Mouse (Mus musculus) forebrain, embryonic 12.5 days (tissue): Measurements from ENCODE around the gene Dhcr7. TPM values are rescaled to one million over a fixed set of nuclear protein-coding genes. Genes with fewer than 3 reads are reported as not detected.

Source experiments
- ATAC-seq: fragments of 200-750 bp; cut with Nextera tagmentation; 2 replicates; pipeline ENCODE4 v1.8.0; 2017; ENCODE audit warnings: moderate TSS enrichment; ENCODE audit not compliant: low FRiP score
- H3K27ac ChIP-seq: fragments of 300-500 bp; sonication (generic); 2 replicates; pipeline ENCODE4 v1.5.1; 2016; ENCODE audit warnings: mild to moderate bottlenecking
- H3K27me3 ChIP-seq: fragments of 300-500 bp; sonication (generic); 2 replicates; pipeline ENCODE4 v1.6.1; 2016; ENCODE audit warnings: mild to moderate bottlenecking
- H3K36me3 ChIP-seq: fragments of 300-500 bp; sonication (generic); replicated peaks from 2 replicates; pipeline ENCODE4 v1.6.1; 2016; ENCODE audit warnings: mild to moderate bottlenecking
- H3K4me1 ChIP-seq: fragments of 300-500 bp; sonication (generic); 2 replicates; pipeline ENCODE4 v1.6.1; 2016
- H3K4me2 ChIP-seq: fragments of 300-500 bp; sonication (generic); 2 replicates; pipeline ENCODE4 v1.6.1; 2016; ENCODE audit warnings: mild to moderate bottlenecking, moderate library complexity
- H3K4me3 ChIP-seq: fragments of 300-500 bp; sonication (generic); replicated peaks from 2 replicates; pipeline ENCODE4 v1.5.1; 2016; ENCODE audit warnings: mild to moderate bottlenecking
- H3K9ac ChIP-seq: fragments of 300-500 bp; sonication (generic); 2 replicates; pipeline ENCODE4 v1.6.1; 2016; ENCODE audit warnings: mild to moderate bottlenecking
- H3K9me3 ChIP-seq: fragments of 300-500 bp; sonication (generic); 2 replicates; pipeline ENCODE4 v1.6.1; 2016
- WGBS: fragments of 180-500 bp; shearing (Covaris S2); methylation state at CpG from one replicate; pipeline ENCODE4 v1.1.7; 2016; 5-methylcytosine and 5-hydroxymethylcytosine counted together
- polyA plus RNA-seq: library from polyadenylated mRNA; unstranded; fragments of >200 nt; fragmentation: Nextera tagmentation; extraction: Ambion mirVana; gene quantifications from 2 replicates; pipeline ENCODE4 v1.2.1, GENCODE M21; 2016

Gene Dhcr7
- polyA plus RNA-seq, 1 experiment from 2014 or later: 62.5 TPM

DNA sequence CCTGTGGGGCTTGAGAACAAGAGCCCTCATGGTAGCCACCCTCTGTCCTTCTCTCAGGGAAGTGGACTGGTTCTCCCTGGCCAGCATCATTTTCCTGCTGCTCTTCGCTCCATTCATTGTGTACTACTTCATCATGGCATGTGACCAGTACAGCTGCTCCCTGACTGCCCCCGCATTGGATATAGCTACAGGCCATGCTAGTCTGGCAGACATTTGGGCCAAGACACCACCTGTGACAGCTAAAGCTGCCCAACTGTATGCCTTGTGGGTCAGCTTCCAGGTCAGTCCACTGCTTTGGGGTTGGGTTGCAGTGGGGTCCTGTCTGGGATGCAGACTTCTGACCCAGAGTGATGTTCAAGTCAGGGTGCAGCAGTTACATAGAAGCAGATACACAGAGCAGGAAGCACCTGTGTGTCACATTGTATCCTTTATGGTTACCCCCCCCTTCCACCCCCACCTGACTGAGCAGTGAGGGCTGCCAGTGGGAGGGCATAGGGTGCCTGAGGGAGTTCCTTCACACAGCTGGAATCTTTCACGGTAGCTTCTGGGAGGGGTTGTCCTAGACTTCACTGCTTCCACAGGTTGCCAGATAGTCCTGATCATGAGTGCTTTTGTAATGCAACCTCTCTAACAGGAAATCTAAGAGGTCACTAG lies 14.9 kb downstream of the Dhcr7 start:
- ATAC-seq: no peak
- H3K27me3 ChIP-seq: no peaks in the 10 kb centered on the region
- H3K27ac ChIP-seq: no peak overlapping the region
- H3K9ac ChIP-seq: no peak overlapping the region
- H3K4me2 ChIP-seq: no peak overlapping the region
- H3K4me3 ChIP-seq: no peak overlapping the region
- H3K36me3 ChIP-seq: peaks cover 66% of the 10 kb centered on the region
- no peaks in the 10 kb centered on the region for H3K9me3 ChIP-seq
- 97% methylated on average over 3 of the region's 3 CpGs for WGBS
- H3K4me1 ChIP-seq: peaks cover 26% of the 10 kb centered on the region

DNA sequence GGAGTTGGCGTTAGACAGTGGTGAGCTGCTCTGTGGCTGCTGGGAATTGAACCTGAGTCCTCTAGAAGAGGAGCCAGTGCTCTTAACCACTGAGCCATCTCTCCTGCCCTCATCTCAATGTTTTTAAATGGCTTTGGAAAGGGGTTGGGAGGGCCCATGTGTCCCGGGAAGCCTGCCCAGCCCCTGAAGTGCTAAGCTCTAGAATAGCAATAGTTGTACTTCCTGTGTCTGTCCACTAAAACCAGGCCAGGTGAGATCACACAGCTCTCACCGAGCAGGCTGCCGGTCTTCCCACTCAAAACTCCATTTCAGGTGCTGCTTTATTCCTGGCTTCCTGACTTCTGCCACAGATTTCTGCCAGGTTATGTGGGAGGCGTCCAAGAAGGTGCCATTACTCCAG lies 17.2 kb downstream of the Dhcr7 start:
- Histone ChIP-seq H3K4me2 (no peak overlapping the region), H3K4me1 (peaks cover 6% of the 10 kb centered on the region; the same call in 1 of the 2 replicates), H3K27me3 (no peaks in the 10 kb centered on the region), H3K9ac (no peak overlapping the region), H3K36me3 (peaks cover 89% of the 10 kb centered on the region), H3K4me3 (no peak overlapping the region), H3K9me3 (no peaks in the 10 kb centered on the region), H3K27ac (no peak overlapping the region)
- 93% methylated on average over 5 of the region's 5 CpGs for WGBS
- ATAC-seq: no peak

DNA sequence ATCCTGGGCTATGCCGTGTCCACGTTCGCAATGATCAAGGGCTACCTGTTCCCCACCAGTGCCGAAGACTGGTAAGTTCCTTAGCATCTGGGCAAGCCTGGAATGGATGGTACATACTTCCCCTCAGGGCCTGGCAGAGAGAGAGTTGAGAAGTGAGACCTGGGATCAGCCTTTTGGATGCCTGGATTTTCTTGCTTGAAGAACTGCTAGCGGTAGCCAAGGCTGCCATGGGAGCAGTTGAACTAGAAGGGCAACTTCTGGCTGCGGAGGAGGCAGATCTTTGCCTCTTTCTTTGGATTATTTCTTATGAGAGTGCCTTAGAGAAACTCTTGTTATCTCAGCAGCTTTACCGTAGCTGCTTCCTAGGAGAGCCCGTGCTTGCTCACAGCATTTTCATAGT lies 18.4 kb downstream of the Dhcr7 start:
- Histone ChIP-seq H3K27ac (no peak overlapping the region), H3K9ac (no peak overlapping the region), H3K9me3 (no peaks in the 10 kb centered on the region), H3K4me1 (no peaks in the 10 kb centered on the region), H3K4me3 (no peak overlapping the region), H3K27me3 (no peaks in the 10 kb centered on the region), H3K36me3 (peaks cover 99% of the 10 kb centered on the region), H3K4me2 (no peak overlapping the region)
- 98% methylated on average over 8 of the region's 8 CpGs for whole genome bisulfite sequencing
- no peak for ATAC-seq

DNA sequence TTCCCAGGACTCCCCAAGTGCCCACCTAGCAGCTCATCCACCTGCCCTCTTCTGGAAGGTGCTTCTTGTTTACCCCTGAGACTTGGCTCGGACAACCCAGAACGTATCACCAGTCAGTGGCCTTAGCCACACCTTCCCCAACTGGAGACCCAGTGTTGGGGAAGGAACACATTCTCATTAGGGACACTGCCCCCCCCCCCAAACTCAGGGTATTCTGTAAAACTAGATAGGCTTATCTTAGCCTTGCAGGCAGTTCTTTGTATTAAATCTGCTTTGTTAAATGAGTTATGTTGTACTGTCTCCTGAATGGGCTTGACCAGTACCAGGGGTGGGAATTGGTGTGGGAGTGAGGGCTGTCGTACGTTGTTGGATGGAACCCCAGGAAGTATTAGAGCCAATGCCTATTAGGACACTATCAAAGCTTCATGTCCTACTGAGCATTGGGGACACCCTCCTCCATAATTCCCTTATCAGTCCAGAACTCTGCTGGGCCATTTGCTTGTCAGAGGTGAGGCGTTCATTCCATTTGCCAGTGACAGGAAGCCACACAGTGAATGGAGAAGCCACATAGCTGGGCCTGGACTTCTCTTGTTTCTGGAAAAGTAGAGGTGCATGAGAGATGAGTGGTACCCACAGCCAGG lies 25.3 kb downstream of the Dhcr7 start:
- H3K4me2 ChIP-seq: no peak overlapping the region
- H3K27ac ChIP-seq: no peak overlapping the region
- no peak overlapping the region for H3K4me3 ChIP-seq
- H3K27me3 ChIP-seq: no peaks in the 10 kb centered on the region
- 94% methylated on average over 5 of the region's 5 CpGs for WGBS
- H3K36me3 ChIP-seq: peaks cover 59% of the 10 kb centered on the region
- no peaks in the 10 kb centered on the region for H3K9me3 ChIP-seq
- H3K9ac ChIP-seq: no peak overlapping the region
- H3K4me1 ChIP-seq: no peaks in the 10 kb centered on the region
- ATAC-seq: no peak

DNA sequence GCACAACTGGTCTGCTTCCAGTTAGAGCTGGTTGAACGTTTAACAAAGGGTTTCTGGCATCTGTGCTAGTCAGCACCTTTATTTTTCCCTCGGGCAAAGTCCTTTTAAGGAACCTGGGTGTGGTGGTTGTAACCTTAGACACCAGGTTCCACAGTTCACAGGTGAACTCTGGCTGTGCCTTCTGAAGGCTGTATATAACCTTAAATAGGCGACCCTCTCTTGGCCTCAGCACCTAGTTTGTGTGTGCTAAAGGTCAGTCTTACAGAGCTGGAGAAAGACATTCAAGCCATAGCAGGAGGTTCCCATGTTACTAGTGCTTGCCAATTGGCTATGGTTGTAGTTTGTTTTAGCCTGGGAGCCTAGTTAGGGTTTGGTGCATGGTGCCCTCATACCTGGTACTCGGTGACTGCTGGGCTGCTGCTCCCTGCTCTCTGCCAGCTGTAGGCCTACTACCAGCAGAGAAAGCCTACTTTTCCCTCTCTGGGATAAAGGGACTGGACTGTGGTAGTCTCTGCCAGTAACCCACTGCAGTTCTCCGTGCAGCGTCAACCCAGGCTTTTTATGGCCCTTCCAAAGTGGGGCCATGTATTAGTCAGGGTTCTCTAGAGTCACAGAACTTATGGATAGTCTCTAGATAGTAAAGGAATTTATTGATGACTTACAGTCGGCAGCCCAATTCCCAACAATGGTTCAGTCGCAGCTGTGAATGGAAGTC lies 26.0 kb downstream of the Dhcr7 start:
- Histone ChIP-seq H3K27ac (no peak overlapping the region), H3K4me3 (no peak overlapping the region), H3K4me2 (no peak overlapping the region), H3K4me1 (no peaks in the 10 kb centered on the region), H3K36me3 (peaks cover 52% of the 10 kb centered on the region), H3K9ac (no peak overlapping the region), H3K9me3 (no peaks in the 10 kb centered on the region), H3K27me3 (no peaks in the 10 kb centered on the region)
- ATAC-seq: no peak
- 92% methylated on average over 8 of the region's 8 CpGs for WGBS

DNA sequence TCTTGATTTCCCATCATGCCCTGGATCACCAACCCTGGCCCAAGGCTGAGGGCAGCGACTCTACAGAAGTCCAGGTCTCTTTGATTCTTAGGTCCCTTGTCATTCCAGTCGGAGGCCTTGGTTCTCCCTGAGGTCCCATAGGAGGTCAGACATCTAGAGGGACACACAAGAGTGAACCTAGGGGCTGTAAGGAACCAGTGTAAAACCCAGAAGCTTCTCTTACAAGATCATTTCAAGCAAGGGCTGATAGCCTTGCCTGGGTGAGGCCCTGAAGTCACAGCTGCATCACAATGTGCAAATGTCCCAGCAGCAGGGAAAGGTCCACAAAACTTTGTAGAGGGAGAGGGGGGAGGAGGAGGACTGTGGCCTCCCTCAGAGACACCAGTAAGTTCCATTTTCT lies 43.6 kb downstream of the Dhcr7 start, which contains the start of gene Gm498:
Gm498 (plus strand) TSS at position 301 of the 400 bp plus-strand sequence.
- Histone ChIP-seq H3K4me3 (no peak within 1 kb of the TSS), H3K36me3 (no peaks in the 10 kb centered on the region), H3K27ac (no peak within 1 kb of the TSS), H3K9ac (no peak within 1 kb of the TSS), H3K27me3 (peaks cover 2% of the 10 kb centered on the region; the same call in 1 of the 2 replicates), H3K4me1 (no peaks in the 10 kb centered on the region), H3K4me2 (no peak within 1 kb of the TSS), H3K9me3 (no peaks in the 10 kb centered on the region)
- no peak for ATAC-seq
- 85% methylated on average over 2 of the region's 2 CpGs for WGBS

DNA sequence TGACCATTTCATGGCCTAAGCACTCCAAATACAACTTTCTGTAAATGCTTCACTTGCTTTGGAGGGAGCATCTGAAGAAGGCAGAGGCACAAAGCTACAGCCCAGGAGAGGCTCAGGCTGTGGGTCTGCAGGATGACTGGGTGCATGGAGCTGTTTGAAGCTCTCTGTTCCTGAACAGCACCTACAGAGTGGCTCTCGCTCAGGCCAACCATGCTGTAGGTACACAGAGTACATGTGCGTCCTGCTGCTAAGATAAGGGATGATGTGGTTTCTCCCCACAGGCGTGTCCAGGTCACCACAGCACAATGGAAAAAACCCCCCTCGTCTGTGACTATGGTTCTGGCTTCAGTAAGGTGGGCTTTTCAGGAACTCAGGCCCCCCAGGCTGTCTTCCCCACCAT lies 45.9 kb downstream of the Dhcr7 start:
- Histone ChIP-seq H3K36me3 (no peaks in the 10 kb centered on the region), H3K4me2 (no peak overlapping the region), H3K27ac (no peak overlapping the region), H3K9ac (no peak overlapping the region), H3K4me1 (no peaks in the 10 kb centered on the region), H3K9me3 (no peaks in the 10 kb centered on the region), H3K27me3 (peaks cover 2% of the 10 kb centered on the region; the same call in 1 of the 2 replicates), H3K4me3 (no peak overlapping the region)
- no peak for ATAC-seq
- 83% methylated on average over 4 of the region's 4 CpGs for WGBS

DNA sequence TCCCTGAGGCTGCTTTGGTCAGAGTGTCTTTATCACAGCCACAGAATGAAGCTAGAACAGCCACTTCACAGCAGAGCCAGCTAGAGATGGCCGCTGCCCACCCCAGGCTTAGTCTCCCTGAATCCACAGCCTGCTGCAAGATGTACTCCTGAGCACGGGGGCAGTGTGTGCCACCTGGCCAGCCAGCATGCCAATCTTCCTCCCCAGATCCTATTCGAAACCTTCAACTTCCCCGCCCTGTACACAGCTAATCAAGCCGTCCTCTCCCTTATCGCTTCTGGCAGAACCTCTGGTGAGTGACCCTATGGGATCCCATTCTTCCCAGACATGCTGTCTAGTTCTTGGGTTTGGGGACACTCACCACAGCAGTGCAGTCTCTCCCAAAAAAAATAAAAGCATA lies 60.8 kb downstream of the Dhcr7 start:
- no peaks in the 10 kb centered on the region for H3K36me3 ChIP-seq
- WGBS: 79% methylated on average over 6 of the region's 6 CpGs

DNA sequence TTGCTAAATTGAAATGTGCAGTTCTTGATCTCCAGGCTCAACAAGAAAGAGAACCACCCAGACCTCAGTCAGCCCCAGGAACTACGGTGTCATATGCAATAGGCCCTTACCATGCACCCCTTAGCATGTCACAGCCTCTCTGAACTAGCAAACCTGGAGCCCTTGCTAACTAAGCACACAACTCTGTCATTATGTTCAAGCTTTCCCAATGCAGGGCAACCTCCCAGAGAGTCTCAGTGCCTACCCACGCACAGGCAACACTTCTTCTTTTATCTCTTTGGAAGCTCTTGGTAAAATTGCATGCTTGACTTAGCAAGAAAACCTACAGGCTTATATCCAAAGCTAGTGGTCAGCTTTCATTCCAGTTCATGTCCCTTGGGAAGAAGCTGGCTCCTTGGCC lies 68.2 kb downstream of the Dhcr7 start:
- H3K27ac ChIP-seq: no peak overlapping the region
- H3K4me2 ChIP-seq: no peak overlapping the region
- no peaks in the 10 kb centered on the region for H3K27me3 ChIP-seq
- no peaks in the 10 kb centered on the region for H3K4me1 ChIP-seq
- no peaks in the 10 kb centered on the region for H3K36me3 ChIP-seq
- no peak for ATAC-seq
- WGBS: 66% methylated on average over 2 of the region's 2 CpGs
- H3K4me3 ChIP-seq: no peak overlapping the region
- no peak overlapping the region for H3K9ac ChIP-seq
- H3K9me3 ChIP-seq: no peaks in the 10 kb centered on the region

More for the DNA sequence above, 60.8 kb downstream of the Dhcr7 start:
- no peak for ATAC-seq
- no peaks in the 10 kb centered on the region for H3K9me3 ChIP-seq
- H3K9ac ChIP-seq: no peak overlapping the region
- no peak overlapping the region for H3K27ac ChIP-seq
- no peaks in the 10 kb centered on the region for H3K4me1 ChIP-seq
- no peaks in the 10 kb centered on the region; the same call in 1 of the 2 replicates for H3K27me3 ChIP-seq
- H3K4me2 ChIP-seq: no peak overlapping the region
- H3K4me3 ChIP-seq: no peak overlapping the region

DNA sequence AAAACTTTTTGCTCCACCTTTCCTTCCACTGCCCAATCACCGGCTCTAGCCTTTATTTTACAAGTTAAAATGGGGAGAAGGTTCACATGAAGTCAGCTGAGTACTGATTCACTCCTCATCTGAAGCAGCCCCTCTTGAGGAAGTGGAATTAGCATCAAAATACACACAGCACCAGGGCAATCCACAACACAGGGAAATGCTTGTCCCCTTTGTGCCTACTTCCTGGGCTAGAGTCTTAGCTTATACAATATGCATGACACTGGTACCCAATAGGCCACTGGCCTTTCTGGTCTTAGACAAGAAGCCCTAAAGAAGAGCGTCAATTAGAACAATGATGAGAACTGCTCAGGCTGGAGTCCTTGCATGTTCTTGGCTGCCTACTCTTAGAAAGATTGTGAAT lies 69.4 kb downstream of the Dhcr7 start:
- H3K4me2 ChIP-seq: no peak overlapping the region
- H3K4me1 ChIP-seq: no peaks in the 10 kb centered on the region
- H3K9ac ChIP-seq: no peak overlapping the region
- H3K27ac ChIP-seq: no peak overlapping the region
- WGBS: 70% methylated on average over 2 of the region's 2 CpGs
- no peaks in the 10 kb centered on the region for H3K36me3 ChIP-seq
- no peak for ATAC-seq
- no peaks in the 10 kb centered on the region for H3K9me3 ChIP-seq
- no peak overlapping the region for H3K4me3 ChIP-seq
- H3K27me3 ChIP-seq: no peaks in the 10 kb centered on the region
